Mouse (Mus musculus) lung, postnatal 4 days (tissue): ENCODE data around the gene Relt.

Experiments used
- DNase-seq, 2 experiments: peaks; one replicate each; pipeline ENCODE4 v3.0.0; 2021

Gene Relt

GRCm38 (mm10) chr7:100862828-100863638, at the start of gene Relt:
Relt (minus strand) TSS chr7:100863446.
- DNase-seq, result peak; percentile 97 to 98

- DNase-seq, result peak in 1 of 2 experiments; percentile 50
These were observed 48.5 kb upstream of the Relt start for GRCm38 (mm10) chr7:100911791-100912190.

GRCm38 (mm10) chr7:100911246-100911770, 48.1 kb upstream of the Relt start:
- peak; percentile 55 to 82 for DNase-seq

GRCm38 (mm10) chr7:100908567-100908966, 45.3 kb upstream of the Relt start:
- DNase-seq, result peak; percentile 57 to 64

- peak; percentile 54 to 84 for DNase-seq
These were observed 44.8 kb upstream of the Relt start for GRCm38 (mm10) chr7:100908061-100908460.

- peak; percentile 85 to 88 for DNase-seq
These were observed 44.0 kb upstream of the Relt start for GRCm38 (mm10) chr7:100907231-100907630.

GRCm38 (mm10) chr7:100906029-100906789, 43.0 kb upstream of the Relt start:
- peak in 1 of 2 experiments; percentile 55 for DNase-seq

GRCm38 (mm10) chr7:100905037-100905436, 41.8 kb upstream of the Relt start:
- DNase-seq, result peak; percentile 61 to 83

- peak in 1 of 2 experiments; percentile 55 for DNase-seq
These were observed 41.4 kb upstream of the Relt start for GRCm38 (mm10) chr7:100904612-100905011.

- DNase-seq, result no peak
These were observed 39.3 kb upstream of the Relt start for GRCm38 (mm10) chr7:100902451-100903137.

- no peak for DNase-seq
These were observed 34.6 kb upstream of the Relt start for GRCm38 (mm10) chr7:100897828-100898227.

GRCm38 (mm10) chr7:100894833-100895226, 31.6 kb upstream of the Relt start:
- DNase-seq, result no peak

- DNase-seq, result peak in 1 of 2 experiments; percentile 55
These were observed 31.0 kb upstream of the Relt start for GRCm38 (mm10) chr7:100894057-100894832.

GRCm38 (mm10) chr7:100893249-100894056, 30.2 kb upstream of the Relt start:
- peak; percentile 33 to 67 for DNase-seq

GRCm38 (mm10) chr7:100886535-100886934, 23.3 kb upstream of the Relt start:
- peak in 1 of 2 experiments; percentile 77 for DNase-seq

- DNase-seq, result no peak
These were observed 21.2 kb upstream of the Relt start for GRCm38 (mm10) chr7:100884460-100884859.

- no peak for DNase-seq
These were observed 18.7 kb upstream of the Relt start for GRCm38 (mm10) chr7:100881950-100882349.

- no peak for DNase-seq
These were observed 18.3 kb upstream of the Relt start for GRCm38 (mm10) chr7:100881531-100881930.

- peak; percentile 82 to 90 for DNase-seq
These were observed 16.3 kb upstream of the Relt start for GRCm38 (mm10) chr7:100879595-100879994.

- no peak for DNase-seq
These were observed 13.5 kb upstream of the Relt start for GRCm38 (mm10) chr7:100876771-100877170.

- DNase-seq, result no peak
These were observed 13.0 kb upstream of the Relt start for GRCm38 (mm10) chr7:100876293-100876692.
